Mouse (Mus musculus) MEL (cell line): Measurements from ENCODE around the gene Bmt2. TPM values are rescaled to one million over a fixed set of nuclear protein-coding genes. Genes with fewer than 3 reads are reported as not detected.

ENCODE experiments used
- DNase-seq: peaks from one replicate; pipeline ENCODE4 v3.0.0; 2011; ENCODE audit warnings: low read depth, low spot score
- H3K27ac ChIP-seq: 2 replicates; pipeline ENCODE4 v1.5.1; 2012; ENCODE audit warnings: low read depth, mild to moderate bottlenecking, control low read depth, low read length, moderate library complexity; ENCODE audit not compliant: control insufficient read depth
- H3K27me3 ChIP-seq, 2 experiments: fragments of 150-350 bp in 1 of 2; sonication (generic) in 1 of 2; 2 replicates each; pipeline ENCODE4 v1.6.1; 2012; ENCODE audit warnings: low read length in 2 of 2, mild to moderate bottlenecking in 2 of 2, improper control_type of control experiment in 1 of 2, moderate library complexity in 1 of 2; ENCODE audit not compliant: insufficient read depth in 2 of 2, control insufficient read depth in 1 of 2
- H3K36me3 ChIP-seq, 2 experiments: 2 replicates each; pipeline ENCODE4 v1.6.1; 2012 to 2014; ENCODE audit warnings: low read length in 2 of 2, improper control_type of control experiment in 1 of 2, inconsistent platforms in 1 of 2, mild to moderate bottlenecking in 1 of 2; ENCODE audit not compliant: insufficient read depth in 2 of 2, control insufficient read depth in 1 of 2
- H3K4me1 ChIP-seq, 2 experiments: fragments of 150-350 bp in 1 of 2; sonication (generic) in 1 of 2; 2 replicates each; pipeline ENCODE4 v1.6.1; 2012; ENCODE audit warnings: low read length in 2 of 2, improper control_type of control experiment in 1 of 2, mild to moderate bottlenecking in 1 of 2; ENCODE audit not compliant: insufficient read depth in 2 of 2, control insufficient read depth in 1 of 2
- H3K4me3 ChIP-seq, 2 experiments: fragments of 150-350 bp in 1 of 2; sonication (generic) in 1 of 2; 2 replicates each; pipeline ENCODE4 v1.5.1; 2012; ENCODE audit warnings: low read depth in 2 of 2, low read length in 2 of 2, mild to moderate bottlenecking in 2 of 2, moderate library complexity in 2 of 2, control low read depth in 1 of 2, improper control_type of control experiment in 1 of 2; ENCODE audit not compliant: control insufficient read depth in 1 of 2, insufficient read depth in 1 of 2
- H3K79me2 ChIP-seq: 2 replicates; pipeline ENCODE4 v1.6.1; 2012; ENCODE audit warnings: mild to moderate bottlenecking, low read length, moderate library complexity; ENCODE audit not compliant: control insufficient read depth, poor library complexity, insufficient read depth
- H3K9ac ChIP-seq: 2 replicates; pipeline ENCODE4 v1.6.1; 2012; ENCODE audit warnings: low read depth, mild to moderate bottlenecking, control low read depth, low read length, moderate library complexity; ENCODE audit not compliant: control insufficient read depth, poor library complexity, severe bottlenecking
- H3K9me3 ChIP-seq: fragments of 150-350 bp; sonication (generic); replicated peaks from 2 replicates; pipeline ENCODE4 v1.6.1; 2012; ENCODE audit warnings: mild to moderate bottlenecking, low read length, improper control_type of control experiment, moderate library complexity; ENCODE audit not compliant: insufficient read depth
- CHD2 ChIP-seq: IDR thresholded peaks from 2 replicates; pipeline ENCODE4 v1.6.1; 2011; ENCODE audit warnings: low read length, improper control_type of control experiment
- CTCF ChIP-seq, 3 experiments: IDR thresholded peaks in 2 of 3; conservative IDR thresholded peaks in 1 of 3; 2 replicates each; pipeline ENCODE4 v1.5.1; 2011 to 2012; ENCODE audit warnings: low read length in 3 of 3, low read depth in 2 of 3, mild to moderate bottlenecking in 2 of 3, improper control_type of control experiment in 1 of 3, inconsistent platforms in 1 of 3, mixed read lengths in 1 of 3, moderate library complexity in 1 of 3; ENCODE audit not compliant: control insufficient read depth in 1 of 3, insufficient read depth in 1 of 3, poor library complexity in 1 of 3, severe bottlenecking in 1 of 3
- E2F4 ChIP-seq: IDR thresholded peaks from 2 replicates; pipeline ENCODE4 v1.6.1; 2011; ENCODE audit warnings: low read depth, low read length, improper control_type of control experiment, borderline replicate concordance
- EP300 ChIP-seq, 2 experiments: IDR thresholded peaks; 2 replicates each; pipeline ENCODE4 v1.6.1; 2011; ENCODE audit warnings: improper control_type of control experiment in 2 of 2, low read length in 2 of 2, low read depth in 1 of 2, mild to moderate bottlenecking in 1 of 2
- ETS1 ChIP-seq: IDR thresholded peaks from 2 replicates; pipeline ENCODE4 v1.6.1; 2012; ENCODE audit warnings: low read depth, mild to moderate bottlenecking, inconsistent platforms, low read length, improper control_type of control experiment, moderate library complexity
- GABPA ChIP-seq: IDR thresholded peaks from 2 replicates; pipeline ENCODE4 v1.6.1; 2012; ENCODE audit warnings: low read depth, mild to moderate bottlenecking, inconsistent platforms, low read length, improper control_type of control experiment, moderate library complexity
- GATA1 ChIP-seq: IDR thresholded peaks from 2 replicates; pipeline ENCODE4 v1.6.1; 2011; ENCODE audit warnings: low read depth, low read length, improper control_type of control experiment
- HCFC1 ChIP-seq: IDR thresholded peaks from 2 replicates; pipeline ENCODE4 v1.6.1; 2012; ENCODE audit warnings: low read depth, mild to moderate bottlenecking, inconsistent platforms, low read length, improper control_type of control experiment, moderate library complexity
- MAX ChIP-seq: IDR thresholded peaks from 2 replicates; pipeline ENCODE4 v1.6.1; 2011; ENCODE audit warnings: low read length, improper control_type of control experiment
- MEF2A ChIP-seq: IDR thresholded peaks from 2 replicates; pipeline ENCODE4 v1.6.1; 2014; ENCODE audit warnings: low read depth, mild to moderate bottlenecking, inconsistent platforms, low read length, improper control_type of control experiment; ENCODE audit not compliant: poor library complexity, insufficient replicate concordance, severe bottlenecking; ENCODE audit errors: extremely low read depth
- MXI1 ChIP-seq: IDR thresholded peaks from 2 replicates; pipeline ENCODE4 v1.6.1; 2011; ENCODE audit warnings: mild to moderate bottlenecking, low read depth, low read length, improper control_type of control experiment
- MYB ChIP-seq: IDR thresholded peaks from 2 replicates; pipeline ENCODE4 v1.6.1; 2011; ENCODE audit warnings: mild to moderate bottlenecking, low read depth, low read length, improper control_type of control experiment
- MYC ChIP-seq: IDR thresholded peaks from 2 replicates; pipeline ENCODE4 v1.6.1; 2011; ENCODE audit warnings: low read depth, mild to moderate bottlenecking, low read length, improper control_type of control experiment, moderate library complexity
- POLR2AphosphoS5 ChIP-seq: IDR thresholded peaks from 2 replicates; pipeline ENCODE4 v1.6.1; 2012; ENCODE audit warnings: low read depth, borderline replicate concordance, mild to moderate bottlenecking, inconsistent platforms, low read length, moderate library complexity, mixed read lengths
- RAD21 ChIP-seq: IDR thresholded peaks from 2 replicates; pipeline ENCODE4 v1.6.1; 2011; ENCODE audit warnings: mild to moderate bottlenecking, low read depth, low read length, improper control_type of control experiment
- SIN3A ChIP-seq: IDR thresholded peaks from 2 replicates; pipeline ENCODE4 v1.6.1; 2012; ENCODE audit warnings: low read length, improper control_type of control experiment, inconsistent platforms
- SMC3 ChIP-seq: IDR thresholded peaks from 2 replicates; pipeline ENCODE4 v1.6.1; 2011; ENCODE audit warnings: low read depth, low read length, improper control_type of control experiment
- TBP ChIP-seq: IDR thresholded peaks from 2 replicates; pipeline ENCODE4 v1.8.0; 2011; ENCODE audit warnings: low read depth, low read length, improper control_type of control experiment
- TCF12 ChIP-seq: IDR thresholded peaks from 2 replicates; pipeline ENCODE4 v1.6.1; 2014; ENCODE audit warnings: low read depth, mild to moderate bottlenecking, inconsistent platforms, low read length, improper control_type of control experiment, moderate library complexity
- UBTF ChIP-seq: IDR thresholded peaks from 2 replicates; pipeline ENCODE4 v1.6.1; 2012; ENCODE audit warnings: low read depth, mild to moderate bottlenecking, inconsistent platforms, low read length, improper control_type of control experiment, moderate library complexity, borderline replicate concordance; ENCODE audit not compliant: insufficient read depth
- ZMIZ1 ChIP-seq: IDR thresholded peaks from 2 replicates; pipeline ENCODE4 v1.6.1; 2012; ENCODE audit warnings: low read depth, mild to moderate bottlenecking, inconsistent platforms, low read length, improper control_type of control experiment, moderate library complexity
- ZNF384 ChIP-seq: IDR thresholded peaks from 2 replicates; pipeline ENCODE4 v1.6.1; 2012; ENCODE audit warnings: low read depth, mild to moderate bottlenecking, inconsistent platforms, low read length, improper control_type of control experiment
- polyA plus RNA-seq, 2 experiments: library from polyadenylated mRNA; stranded (reverse) in 1 of 2; unstranded in 1 of 2; fragments of >175 nt in 1 of 2; fragments of >200 nt in 1 of 2; gene quantifications; 2 replicates each; pipeline versions ENCODE4 v1.2.1 to v1.2.4; 2012; ENCODE audit warnings: low replicate concordance in 2 of 2, low read depth in 1 of 2; ENCODE audit not compliant: insufficient read length in 2 of 2, insufficient read depth in 1 of 2, missing spikeins in 1 of 2
- total RNA-seq: library from RNA; depleted of rRNA; stranded (reverse); fragments of 300-350 nt; gene quantifications from 2 replicates; pipeline ENCODE4 v1.2.3, GENCODE M21; 2012

The Bmt2 gene
- total and polyA plus RNA-seq, 3 experiments, result 3.1 to 4.7 TPM; not detected in 1

GRCm38 (mm10) chr6:13606921-13607620, 70.7 kb downstream of the Bmt2 start:
- H3K9me3 ChIP-seq, result no peaks in the 10 kb centered on the region
- H3K4me1 ChIP-seq, result peaks cover 25 to 28% of the 10 kb centered on the region in 2 experiments
- H3K27me3 ChIP-seq, result no peaks in the 10 kb centered on the region
- peak overlapping the region; percentile 92 for H3K9ac ChIP-seq
- peaks cover 10% of the 10 kb centered on the region; the same call in 1 of the 2 replicates for H3K79me2 ChIP-seq
- no peak for TF ChIP-seq TCF12
- no peak for TF ChIP-seq MEF2A
- TF ChIP-seq ETS1, result no peak
- 0 out of 2 replicates have a peak, but pooled peaks have one; percentile 29 for TF ChIP-seq MAX
- no peak for DNase-seq
- H3K4me3 ChIP-seq, result peak overlapping the region; percentile 72 to 94
- peak overlapping the region; percentile 91 for H3K27ac ChIP-seq
- peaks cover 0 to 44% of the 10 kb centered on the region in 2 experiments; a peak in 3 of 4 replicates for H3K36me3 ChIP-seq

GRCm38 (mm10) chr6:13606394-13606793, 71.4 kb downstream of the Bmt2 start:
- peaks cover 10% of the 10 kb centered on the region; the same call in 1 of the 2 replicates for H3K79me2 ChIP-seq
- peak overlapping the region; percentile 91; the same call in 1 of the 2 replicates for H3K27ac ChIP-seq
- peaks cover 0 to 49% of the 10 kb centered on the region in 2 experiments; a peak in 3 of 4 replicates for H3K36me3 ChIP-seq
- DNase-seq, result no peak
- peak overlapping the region; percentile 72 to 94 for H3K4me3 ChIP-seq
- H3K9me3 ChIP-seq, result no peaks in the 10 kb centered on the region
- peak overlapping the region; percentile 92 for H3K9ac ChIP-seq
- peaks cover 28 to 29% of the 10 kb centered on the region in 2 experiments for H3K4me1 ChIP-seq
- TF ChIP-seq HCFC1 (no peak), GABPA (no peak), GATA1 (no peak), CTCF (IDR thresholded peaks at IDR 0.05 in 2 of 3, conservative IDR thresholded peaks at IDR 0.05 in 1 of 3; ENCODE audit: control insufficient read depth in 1 of 3, insufficient read depth in 1 of 3, low read depth in 2 of 3, low read length in 3 of 3, poor library complexity in 1 of 3, severe bottlenecking in 1 of 3) (no peak), CHD2 (no peak), EP300 (IDR thresholded peaks at IDR 0.05; ENCODE audit: low read depth in 1 of 2, low read length in 2 of 2) (no peak), MEF2A (no peak), ETS1 (peak; percentile 34; the same call in 1 of the 2 replicates), UBTF (no peak), ZMIZ1 (no peak), TBP (no peak), SMC3 (no peak), SIN3A (peak; percentile 10; the same call in 1 of the 2 replicates), MYB (no peak), MYC (no peak), MXI1 (no peak), ZNF384 (peak; percentile 73), RAD21 (no peak), E2F4 (no peak), POLR2AphosphoS5 (no peak)
- H3K27me3 ChIP-seq, result no peaks in the 10 kb centered on the region
